In genomic region chr8:127191387-127191786, GRCm38 (mm10) we compare ENCODE assay signal across 8 mouse cellular contexts.
DNase-seq lines count a peak whose midpoint lies in the region; ATAC-seq and TF ChIP-seq lines count a peak whose summit lies in the region.

No protein-coding gene starts in this region.

- DNase-seq in 3T3-L1 (ENCODE audit: low read depth, low spot score) (peak; percentile 62), ES-E14 (ENCODE audit: low read depth, low spot score) (peak; percentile 37)
- DNase-seq in cerebellum, adult 8-10 months = peak; percentile 64
- peak; percentile 23 to 47 for DNase-seq in frontal cortex, postnatal 25 days (ENCODE audit: low spot score in 2 of 2)
- DNase-seq in liver, embryonic 14.5 days (ENCODE audit: low read depth in 3 of 3, low spot score in 3 of 3) = peak in 1 of 3 experiments; percentile 6

- H3K36me3 ChIP-seq in ES-E14 (ENCODE audit: control insufficient read depth, insufficient read depth, low read length, poor library complexity, severe bottlenecking) = no peaks in the 10 kb centered on the region; the same call in 1 of the 2 replicates
- no peaks in the 10 kb centered on the region for H3K36me3 ChIP-seq in kidney, embryonic 15.5 days
- no peaks in the 10 kb centered on the region for H3K36me3 ChIP-seq in liver, embryonic 14.5 days (replicated peaks; ENCODE audit: control insufficient read depth, insufficient read depth, low read depth)

- TF ChIP-seq POLR2A in olfactory bulb, adult 2 months (IDR thresholded peaks at IDR 0.05; ENCODE audit: insufficient read depth, low read depth, low read length) = no peak

- in situ Hi-C loops in ES-E14 (cut with MboI; ENCODE audit: low sequenced_read_pairs in 2 of 2, unreplicated experiment in 2 of 2) = no loop called here

- H3K27ac ChIP-seq in ES-E14 (ENCODE audit: insufficient read depth, low read depth, low read length, poor library complexity, severe bottlenecking) = no peak overlapping the region
- peak overlapping the region; percentile 45; the same call in 1 of the 2 replicates for H3K27ac ChIP-seq in kidney, embryonic 15.5 days
- H3K27ac ChIP-seq in liver, embryonic 14.5 days = no peak overlapping the region
- no peak overlapping the region for H3K27ac ChIP-seq in olfactory bulb, adult 2 months (ENCODE audit: insufficient read depth, low read depth, low read length)

- H3K27me3 ChIP-seq in kidney, embryonic 15.5 days = no peaks in the 10 kb centered on the region
- H3K27me3 ChIP-seq in liver, embryonic 14.5 days (ENCODE audit: control insufficient read depth, insufficient read depth, low read length) = no peaks in the 10 kb centered on the region

- peak; percentile 75 for TF ChIP-seq CTCF in liver, embryonic 14.5 days (IDR thresholded peaks at IDR 0.05; ENCODE audit: low read depth)
- 0 out of 2 replicates have a peak, but pooled peaks have one; percentile 34 for TF ChIP-seq CTCF in olfactory bulb, adult 2 months (IDR thresholded peaks at IDR 0.05; ENCODE audit: insufficient read depth, low read depth, low read length)

- no peak overlapping the region for H3K4me3 ChIP-seq in ES-E14 (ENCODE audit: insufficient read depth in 1 of 2, low read depth in 1 of 2, low read length in 2 of 2, poor library complexity in 1 of 2, severe bottlenecking in 1 of 2)
- no peak overlapping the region for H3K4me3 ChIP-seq in kidney, embryonic 15.5 days (replicated peaks)
- H3K4me3 ChIP-seq in liver, embryonic 14.5 days (ENCODE audit: insufficient read depth in 1 of 2, low read depth in 2 of 2, low read length in 2 of 2) = no peak overlapping the region
- no peak overlapping the region for H3K4me3 ChIP-seq in olfactory bulb, adult 2 months (ENCODE audit: insufficient read depth, low read depth, low read length)

- H3K9me3 ChIP-seq in ES-E14 (ENCODE audit: control insufficient read depth, insufficient read depth, low read depth, low read length) = no peaks in the 10 kb centered on the region
- no peaks in the 10 kb centered on the region for H3K9me3 ChIP-seq in kidney, embryonic 15.5 days (replicated peaks)
- no peaks in the 10 kb centered on the region for H3K9me3 ChIP-seq in liver, embryonic 14.5 days (ENCODE audit: control insufficient read depth, low read length)

- WGBS in kidney, embryonic 15.5 days = 37% methylated on average over 5 of the region's 5 CpGs
- WGBS in liver, embryonic 14.5 days (ENCODE audit: insufficient replicate concordance) = 29% methylated on average over 5 of the region's 5 CpGs
- 32% methylated on average over 5 of the region's 5 CpGs for WGBS in olfactory bulb, adult 2 months

- ATAC-seq in kidney, embryonic 15.5 days (replicated peaks; ENCODE audit: low FRiP score) = 0 out of 2 replicates have a peak, but pooled peaks have one; percentile 10
- no peak for ATAC-seq in liver, embryonic 14.5 days (ENCODE audit: insufficient read depth)
- no peak for ATAC-seq in activated CD4-positive, CD25-positive, alpha-beta regulatory T cell, adult 4 months

- TF ChIP-seq EP300 in liver, embryonic 14.5 days (IDR thresholded peaks at IDR 0.05; ENCODE audit: low read depth) = no peak

- no peak overlapping the region for H3K9ac ChIP-seq in ES-E14 (ENCODE audit: insufficient read depth, low read depth, low read length, poor library complexity, severe bottlenecking)
- no peak overlapping the region for H3K9ac ChIP-seq in kidney, embryonic 15.5 days
- no peak overlapping the region for H3K9ac ChIP-seq in liver, embryonic 14.5 days (replicated peaks)

- H3K4me1 ChIP-seq in ES-E14 (ENCODE audit: control insufficient read depth in 2 of 2, insufficient read depth in 2 of 2, low read length in 2 of 2, poor library complexity in 1 of 2) = no peaks in the 10 kb centered on the region
- H3K4me1 ChIP-seq in kidney, embryonic 15.5 days = peaks cover 59% of the 10 kb centered on the region
- H3K4me1 ChIP-seq in liver, embryonic 14.5 days (replicated peaks; ENCODE audit: control insufficient read depth in 2 of 2, insufficient read depth in 2 of 2, low read length in 1 of 2) = peaks cover 0 to 6% of the 10 kb centered on the region in 2 experiments; a peak in 1 of 4 replicates
- no peaks in the 10 kb centered on the region for H3K4me1 ChIP-seq in olfactory bulb, adult 2 months (ENCODE audit: control insufficient read depth, insufficient read depth, low read length)

- H3K4me2 ChIP-seq in kidney, embryonic 15.5 days = no peak overlapping the region
- H3K4me2 ChIP-seq in liver, embryonic 14.5 days (ENCODE audit: low read depth) = no peak overlapping the region

TF ChIP-seq in ES-E14, 5 proteins besides CTCF, POLR2A, EP300 and RAD21:
- TF ChIP-seq ZNF384 (IDR thresholded peaks at IDR 0.05; ENCODE audit: low read depth, low read length) = no peak
- TF ChIP-seq HCFC1 (IDR thresholded peaks at IDR 0.05; ENCODE audit: borderline replicate concordance, insufficient read depth, low read length) = no peak
